Mouse (Mus musculus) spleen, postnatal 36 days (tissue): ENCODE data around the gene Sh3bp4.

Experiments used
- DNase-seq, 2 experiments: peaks; one replicate each; pipeline ENCODE4 v3.0.0; 2022; ENCODE audit warnings: low spot score in 2 of 2, mixed read lengths in 1 of 2

Sh3bp4 gene

GRCm38 (mm10) chr1:89127163-89127562 lies 56.9 kb downstream of the Sh3bp4 start:
- no peak for DNase-seq

GRCm38 (mm10) chr1:89130429-89130828 lies 60.2 kb downstream of the Sh3bp4 start:
- DNase-seq = no peak

GRCm38 (mm10) chr1:89131018-89131540 lies 60.9 kb downstream of the Sh3bp4 start:
- DNase-seq = no peak

- DNase-seq = no peak
These were observed 61.5 kb downstream of the Sh3bp4 start for GRCm38 (mm10) chr1:89131707-89132106.

GRCm38 (mm10) chr1:89133266-89133665 lies 63.1 kb downstream of the Sh3bp4 start:
- no peak for DNase-seq

GRCm38 (mm10) chr1:89133717-89134116 lies 63.5 kb downstream of the Sh3bp4 start:
- DNase-seq = no peak

- no peak for DNase-seq
These were observed 66.0 kb downstream of the Sh3bp4 start for GRCm38 (mm10) chr1:89136089-89136811.

GRCm38 (mm10) chr1:89137086-89137816 lies 67.0 kb downstream of the Sh3bp4 start:
- DNase-seq = no peak

GRCm38 (mm10) chr1:89138316-89138715 lies 68.1 kb downstream of the Sh3bp4 start:
- DNase-seq = no peak

GRCm38 (mm10) chr1:89140113-89140512 lies 69.9 kb downstream of the Sh3bp4 start:
- no peak for DNase-seq

- no peak for DNase-seq
These were observed 80.9 kb downstream of the Sh3bp4 start for GRCm38 (mm10) chr1:89151071-89151470.

GRCm38 (mm10) chr1:89152576-89152975 lies 82.4 kb downstream of the Sh3bp4 start:
- no peak for DNase-seq

- DNase-seq = no peak
These were observed 83.0 kb downstream of the Sh3bp4 start for GRCm38 (mm10) chr1:89153203-89153602.

GRCm38 (mm10) chr1:89163483-89163882 lies 93.3 kb downstream of the Sh3bp4 start:
- no peak for DNase-seq

- DNase-seq = no peak
These were observed 94.1 kb downstream of the Sh3bp4 start for GRCm38 (mm10) chr1:89164281-89164680.

GRCm38 (mm10) chr1:89164685-89165084 lies 94.5 kb downstream of the Sh3bp4 start:
- no peak for DNase-seq

GRCm38 (mm10) chr1:89166814-89167249 lies 96.6 kb downstream of the Sh3bp4 start:
- DNase-seq = no peak

- DNase-seq = no peak
These were observed 101.1 kb downstream of the Sh3bp4 start for GRCm38 (mm10) chr1:89171275-89171767.

- DNase-seq = no peak
These were observed 104.4 kb downstream of the Sh3bp4 start for GRCm38 (mm10) chr1:89174621-89175020.

GRCm38 (mm10) chr1:89175355-89175754 lies 105.1 kb downstream of the Sh3bp4 start:
- DNase-seq = no peak

- DNase-seq = no peak
These were observed 113.1 kb downstream of the Sh3bp4 start for GRCm38 (mm10) chr1:89183261-89183831.

GRCm38 (mm10) chr1:89184111-89184785 lies 114.0 kb downstream of the Sh3bp4 start:
- DNase-seq = no peak
